Mouse (Mus musculus): ENCODE results near the gene Cfap45. TPM values are rescaled to one million over a fixed set of nuclear protein-coding genes. Genes with fewer than 3 reads are reported as not detected.

Cfap45 gene
- polyA plus RNA-seq, 1 experiment from 2014 or later, result 10.7 TPM

- WGBS, result 49% methylated on average over 6 of the region's 6 CpGs
- Histone ChIP-seq H3K9me3 (no peaks in the 10 kb centered on the region), H3K9ac (no peak overlapping the region), H3K4me2 (no peak overlapping the region), H3K27ac (no peak overlapping the region), H3K4me3 (no peak overlapping the region), H3K27me3 (no peaks in the 10 kb centered on the region), H3K36me3 (no peaks in the 10 kb centered on the region), H3K4me1 (no peaks in the 10 kb centered on the region)
- no peak for ATAC-seq (ENCODE audit: borderline replicate concordance, extremely low read depth, low FRiP score, low TSS enrichment)
Measured at GRCm38 (mm10) chr1:172580116-172580515, 59.5 kb downstream of the Cfap45 start.

DNA sequence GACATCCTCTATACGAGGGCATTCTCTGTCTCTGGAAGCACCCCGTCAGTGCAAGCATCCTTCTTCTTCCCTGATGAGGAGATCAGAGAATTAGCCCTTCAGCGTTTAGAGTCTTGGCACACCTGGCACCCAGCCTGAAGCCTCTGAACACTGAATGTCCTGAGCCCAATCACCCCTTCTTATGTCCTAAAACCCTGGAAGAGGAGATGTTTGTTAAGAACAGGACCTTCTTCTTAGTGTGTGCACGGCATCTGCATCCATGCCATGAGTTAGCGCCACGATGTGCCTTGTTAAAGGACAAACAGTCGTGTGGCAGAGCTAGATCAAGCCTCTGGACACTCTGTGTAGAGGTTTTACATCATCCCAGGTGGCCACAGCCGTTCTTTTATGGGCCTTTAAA is 61.8 kb downstream of the Cfap45 start:
- H3K4me2 ChIP-seq, result no peak overlapping the region
- H3K9me3 ChIP-seq, result no peaks in the 10 kb centered on the region
- H3K4me1 ChIP-seq, result peaks cover 6% of the 10 kb centered on the region; the same call in 1 of the 2 replicates
- 80% methylated on average over 8 of the region's 8 CpGs for WGBS
- no peak for ATAC-seq (ENCODE audit: borderline replicate concordance, extremely low read depth, low FRiP score, low TSS enrichment)
- peaks cover 12% of the 10 kb centered on the region; the same call in 1 of the 2 replicates for H3K27me3 ChIP-seq
- H3K36me3 ChIP-seq, result no peaks in the 10 kb centered on the region
- no peak overlapping the region for H3K9ac ChIP-seq
- H3K27ac ChIP-seq, result no peak overlapping the region
- H3K4me3 ChIP-seq, result no peak overlapping the region

GRCm38 (mm10) chr1:172584271-172584670 is 63.7 kb downstream of the Cfap45 start:
- 81% methylated on average over 6 of the region's 6 CpGs for WGBS
- H3K9me3 ChIP-seq, result no peaks in the 10 kb centered on the region
- no peak for ATAC-seq (ENCODE audit: borderline replicate concordance, extremely low read depth, low FRiP score, low TSS enrichment)
- no peak overlapping the region for H3K9ac ChIP-seq
- H3K27ac ChIP-seq, result no peak overlapping the region
- no peaks in the 10 kb centered on the region for H3K36me3 ChIP-seq
- H3K4me2 ChIP-seq, result no peak overlapping the region
- H3K4me3 ChIP-seq, result no peak overlapping the region
- H3K27me3 ChIP-seq, result peaks cover 12% of the 10 kb centered on the region; the same call in 1 of the 2 replicates
- peaks cover 6% of the 10 kb centered on the region; the same call in 1 of the 2 replicates for H3K4me1 ChIP-seq

GRCm38 (mm10) chr1:172585026-172585425 is 64.4 kb downstream of the Cfap45 start:
- Histone ChIP-seq H3K27me3 (peaks cover 12% of the 10 kb centered on the region; the same call in 1 of the 2 replicates), H3K4me2 (no peak overlapping the region), H3K4me3 (no peak overlapping the region), H3K36me3 (no peaks in the 10 kb centered on the region), H3K9ac (no peak overlapping the region), H3K9me3 (no peaks in the 10 kb centered on the region), H3K27ac (no peak overlapping the region), H3K4me1 (peaks cover 6% of the 10 kb centered on the region; the same call in 1 of the 2 replicates)
- ATAC-seq (ENCODE audit: borderline replicate concordance, extremely low read depth, low FRiP score, low TSS enrichment), result no peak
- 49% methylated on average over 4 of the region's 4 CpGs for WGBS

GRCm38 (mm10) chr1:172585612-172586567 is 65.3 kb downstream of the Cfap45 start:
- Histone ChIP-seq H3K36me3 (no peaks in the 10 kb centered on the region), H3K9ac (no peak overlapping the region), H3K4me2 (no peak overlapping the region), H3K27me3 (peaks cover 12% of the 10 kb centered on the region; the same call in 1 of the 2 replicates), H3K27ac (no peak overlapping the region), H3K4me3 (no peak overlapping the region), H3K9me3 (no peaks in the 10 kb centered on the region), H3K4me1 (peaks cover 6% of the 10 kb centered on the region; the same call in 1 of the 2 replicates)
- ATAC-seq (ENCODE audit: borderline replicate concordance, extremely low read depth, low FRiP score, low TSS enrichment), result no peak
- 27% methylated on average over 26 of the region's 26 CpGs for WGBS

- Histone ChIP-seq H3K4me2 (no peak within 1 kb of the TSS), H3K27me3 (peaks cover 10% of the 10 kb centered on the region; the same call in 1 of the 2 replicates), H3K27ac (no peak within 1 kb of the TSS), H3K4me1 (peaks cover 6% of the 10 kb centered on the region; the same call in 1 of the 2 replicates), H3K9me3 (no peaks in the 10 kb centered on the region), H3K4me3 (no peak within 1 kb of the TSS), H3K9ac (no peak within 1 kb of the TSS), H3K36me3 (no peaks in the 10 kb centered on the region)
- ATAC-seq (ENCODE audit: borderline replicate concordance, extremely low read depth, low FRiP score, low TSS enrichment), result no peak
- WGBS, result 71% methylated on average over 7 of the region's 7 CpGs
Measured at GRCm38 (mm10) chr1:172590385-172590784, 69.8 kb downstream of the Cfap45 start, which contains the start of gene Slamf8. Slamf8 (minus strand) TSS chr1:172590568.

DNA sequence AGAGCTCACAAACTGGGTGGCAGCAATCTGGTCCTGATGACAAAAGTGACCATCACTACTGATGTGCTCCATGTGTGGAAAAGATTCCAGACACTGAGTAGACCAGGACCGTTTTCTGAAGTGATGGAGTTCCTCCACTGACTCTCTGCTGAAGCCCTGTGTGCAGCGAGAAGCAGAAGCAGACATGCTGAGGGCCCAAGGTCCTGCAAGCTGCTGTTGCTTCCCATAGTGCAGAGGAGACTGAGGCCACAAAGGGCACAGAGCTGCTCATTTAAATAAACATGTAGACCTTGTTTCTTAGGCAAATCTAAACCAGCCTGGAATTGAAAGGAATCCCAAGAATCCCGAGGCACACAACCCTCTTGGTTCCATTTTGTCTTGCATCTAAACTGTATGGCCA is 72.7 kb downstream of the Cfap45 start:
- WGBS, result 58% methylated on average over 3 of the region's 3 CpGs
- H3K4me3 ChIP-seq, result no peak overlapping the region
- H3K4me2 ChIP-seq, result no peak overlapping the region
- H3K36me3 ChIP-seq, result no peaks in the 10 kb centered on the region
- H3K4me1 ChIP-seq, result no peaks in the 10 kb centered on the region
- no peak for ATAC-seq (ENCODE audit: borderline replicate concordance, extremely low read depth, low FRiP score, low TSS enrichment)
- H3K9me3 ChIP-seq, result no peaks in the 10 kb centered on the region
- H3K27ac ChIP-seq, result no peak overlapping the region
- no peaks in the 10 kb centered on the region for H3K27me3 ChIP-seq
- no peak overlapping the region for H3K9ac ChIP-seq

DNA sequence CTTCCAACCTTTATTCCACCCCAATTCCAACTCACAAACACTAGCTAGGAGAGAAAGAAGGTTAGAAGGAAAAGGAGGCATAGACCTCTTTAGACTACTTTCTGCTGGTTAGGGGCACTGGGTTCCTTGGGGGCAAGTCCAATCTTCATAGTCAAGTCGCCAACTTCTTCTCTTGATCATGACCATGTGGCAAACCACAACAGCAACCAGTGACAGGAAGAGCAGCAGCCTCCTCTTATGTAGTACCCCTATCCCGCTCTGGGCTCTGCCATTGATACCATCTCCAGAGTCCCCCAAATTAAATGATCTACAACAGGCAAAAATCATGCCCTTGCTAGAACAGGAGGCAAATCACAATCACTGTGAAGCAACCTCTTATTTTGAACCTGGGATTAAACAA is 73.4 kb downstream of the Cfap45 start:
- Histone ChIP-seq H3K4me3 (no peak overlapping the region), H3K9me3 (no peaks in the 10 kb centered on the region), H3K27me3 (no peaks in the 10 kb centered on the region), H3K27ac (no peak overlapping the region), H3K36me3 (no peaks in the 10 kb centered on the region), H3K4me2 (no peak overlapping the region), H3K9ac (no peak overlapping the region), H3K4me1 (no peaks in the 10 kb centered on the region)
- WGBS, result 78% methylated on average over 2 of the region's 2 CpGs
- ATAC-seq (ENCODE audit: borderline replicate concordance, extremely low read depth, low FRiP score, low TSS enrichment), result no peak

DNA sequence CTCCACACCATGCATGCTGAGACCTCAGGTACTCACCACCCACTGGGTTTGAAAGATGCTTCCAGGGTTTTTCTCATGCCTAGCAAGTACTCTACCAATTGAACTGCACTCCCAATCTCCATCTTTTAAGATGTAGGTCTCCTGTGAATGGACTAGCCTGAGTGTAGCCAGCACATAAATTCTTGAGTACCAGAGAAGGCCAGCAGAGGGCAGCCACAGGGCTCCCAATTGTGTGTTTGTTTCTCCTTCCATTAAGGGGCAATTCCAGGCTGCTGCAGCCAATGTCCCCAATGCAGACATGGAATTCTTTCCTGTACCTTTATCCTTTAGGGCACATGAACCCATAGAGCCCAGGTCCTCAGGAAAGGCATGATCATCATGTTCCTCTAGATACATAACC is 73.9 kb downstream of the Cfap45 start:
- Histone ChIP-seq H3K9ac (no peak overlapping the region), H3K27ac (no peak overlapping the region), H3K4me3 (no peak overlapping the region), H3K36me3 (no peaks in the 10 kb centered on the region), H3K9me3 (no peaks in the 10 kb centered on the region), H3K4me1 (no peaks in the 10 kb centered on the region), H3K27me3 (no peaks in the 10 kb centered on the region), H3K4me2 (no peak overlapping the region)
- no peak for ATAC-seq (ENCODE audit: borderline replicate concordance, extremely low read depth, low FRiP score, low TSS enrichment)

Other genes starting within 250 kb of the Cfap45 start
- 5.7 and 6.2 TPM in 2 replicates for gene Atp1a2, start 222.7 kb upstream of the Cfap45 start, polyA plus RNA-seq (2015; fragmentation: Nextera tagmentation; extraction: Ambion mirVana)
- 0.04 TPM in 1 of 2 replicates, not detected in the other for gene Kcnj9, start 191.5 kb upstream of the Cfap45 start, polyA plus RNA-seq (2015; fragmentation: Nextera tagmentation; extraction: Ambion mirVana)
- gene Kcnj10, start 179.6 kb upstream of the Cfap45 start, polyA plus RNA-seq (2015; fragmentation: Nextera tagmentation; extraction: Ambion mirVana), result 0.15 and 0.21 TPM in 2 replicates
- 5.4 and 5.7 TPM in 2 replicates for gene Pigm, start 144.3 kb upstream of the Cfap45 start, polyA plus RNA-seq (2015; fragmentation: Nextera tagmentation; extraction: Ambion mirVana)
- gene Slamf9, start 45.4 kb upstream of the Cfap45 start, polyA plus RNA-seq (2015; fragmentation: Nextera tagmentation; extraction: Ambion mirVana), result 0.31 and 0.51 TPM in 2 replicates
- 21.7 and 22.5 TPM in 2 replicates for gene Igsf9, start 39.0 kb upstream of the Cfap45 start, polyA plus RNA-seq (2015; fragmentation: Nextera tagmentation; extraction: Ambion mirVana)
- 541 and 580 TPM in 2 replicates for gene Tagln2, start 20.8 kb upstream of the Cfap45 start, polyA plus RNA-seq (2015; fragmentation: Nextera tagmentation; extraction: Ambion mirVana)
- 0.24 and 0.47 TPM in 2 replicates for gene Vsig8, start 35.1 kb downstream of the Cfap45 start, polyA plus RNA-seq (2015; fragmentation: Nextera tagmentation; extraction: Ambion mirVana)
- gene Slamf8, start 69.8 kb downstream of the Cfap45 start, polyA plus RNA-seq (2015; fragmentation: Nextera tagmentation; extraction: Ambion mirVana), result 0.09 TPM in 1 of 2 replicates, not detected in the other
- gene Fcrl6, start 81.8 kb downstream of the Cfap45 start, polyA plus RNA-seq (2015; fragmentation: Nextera tagmentation; extraction: Ambion mirVana), result not detected in 2 replicates
- 11.8 and 12.3 TPM in 2 replicates for gene Dusp23, start 112.2 kb downstream of the Cfap45 start, polyA plus RNA-seq (2015; fragmentation: Nextera tagmentation; extraction: Ambion mirVana)
- gene Crp, start 177.3 kb downstream of the Cfap45 start, polyA plus RNA-seq (2015; fragmentation: Nextera tagmentation; extraction: Ambion mirVana), result 0.09 and 0.30 TPM in 2 replicates